Mouse (Mus musculus) lung, postnatal 14 days (tissue): Measurements from ENCODE around the gene Map3k12.

Source experiments
- DNase-seq: peaks from one replicate; pipeline ENCODE4 v3.0.0; 2021

The Map3k12 gene

DNA sequence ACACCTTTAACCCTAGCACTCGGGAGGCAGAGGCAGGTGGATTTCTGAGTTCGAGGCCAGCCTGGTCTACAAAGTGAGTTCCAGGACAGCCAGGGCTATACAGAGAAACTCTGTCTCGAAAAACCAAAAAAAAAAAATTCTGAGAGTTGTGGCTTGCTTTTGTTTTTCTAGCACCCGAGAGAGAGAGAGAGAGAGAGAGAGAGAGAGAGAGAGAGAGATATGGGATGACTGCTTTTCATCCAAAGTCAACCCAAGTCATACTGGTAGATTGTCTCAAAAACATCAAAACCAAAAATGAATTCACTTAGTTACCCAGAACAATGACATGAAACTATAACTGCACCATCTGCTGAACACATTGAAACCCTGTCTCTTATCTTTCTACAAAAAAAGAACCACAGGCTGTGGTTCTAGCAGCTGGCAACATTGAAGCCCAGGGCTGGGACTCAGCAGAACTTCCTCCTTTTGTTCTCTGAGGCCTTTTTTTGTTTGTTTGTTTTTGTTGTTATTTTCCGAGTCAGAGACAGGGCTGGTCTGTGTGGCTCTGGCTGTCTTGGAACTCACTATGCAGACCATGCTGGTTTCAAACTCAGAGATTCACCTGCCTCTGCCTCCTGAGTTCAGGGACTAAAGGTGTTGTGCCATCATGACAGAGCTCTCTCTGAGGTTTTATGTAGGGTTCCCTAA lies 58.7 kb downstream of the Map3k12 start:
- no peak for DNase-seq

GRCm38 (mm10) chr15:102455993-102456392 lies 60.9 kb downstream of the Map3k12 start:
- no peak for DNase-seq

DNA sequence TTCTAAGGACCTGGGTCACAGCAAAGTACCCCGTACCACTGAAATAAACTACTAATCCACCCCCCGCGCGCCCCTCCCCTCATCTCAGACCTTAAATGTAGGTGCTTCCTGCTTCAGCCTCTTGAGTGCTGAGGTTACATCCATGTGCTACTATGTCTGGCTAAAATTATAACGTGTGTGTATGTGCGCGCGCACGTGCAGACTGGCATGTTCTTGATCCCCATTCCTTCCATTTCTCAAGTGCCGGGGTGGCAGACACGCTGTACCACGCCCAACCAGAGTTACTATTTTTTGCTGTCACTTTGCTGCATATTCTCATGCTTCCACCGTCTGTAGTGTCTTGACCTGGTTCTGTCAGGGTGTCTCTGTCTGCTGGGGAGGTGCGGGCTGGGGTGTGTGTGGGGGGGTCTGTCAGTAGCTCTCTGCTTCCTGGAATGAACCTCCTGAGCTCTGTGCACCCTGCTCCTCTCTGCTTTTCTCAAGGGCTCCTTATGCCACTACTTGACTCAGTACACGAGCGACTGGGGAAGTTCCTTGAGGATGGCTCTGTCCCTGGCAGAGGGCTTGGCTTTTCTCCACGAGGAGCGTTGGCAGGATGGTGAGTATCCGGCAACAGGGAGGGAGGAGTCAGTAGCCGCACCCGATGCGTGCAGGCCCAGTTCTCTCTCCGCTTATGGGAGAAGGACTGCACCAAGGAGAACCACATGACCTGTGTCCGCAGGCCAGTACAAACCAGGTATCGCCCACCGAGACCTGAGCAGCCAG lies 65.0 kb downstream of the Map3k12 start:
- DNase-seq = no peak

DNA sequence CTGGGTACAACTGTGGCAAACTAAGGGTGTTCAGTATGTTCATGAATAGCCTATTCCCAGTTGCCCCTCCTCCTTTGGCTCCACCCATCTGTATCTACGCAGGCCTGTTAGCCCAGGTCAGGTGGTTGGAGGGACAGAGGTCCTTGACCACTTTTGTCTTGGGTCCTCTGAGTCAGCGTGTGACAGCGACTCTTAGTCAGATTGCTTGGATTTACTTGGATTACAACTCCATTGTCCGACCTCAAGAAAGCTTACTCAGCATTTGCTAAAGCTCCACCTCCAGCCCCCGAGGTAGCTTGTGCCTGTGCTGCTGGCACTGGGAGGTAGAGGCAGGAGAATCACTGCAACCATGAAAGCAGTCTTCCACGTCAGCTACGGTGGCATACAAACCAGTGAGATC lies 65.9 kb downstream of the Map3k12 start:
- DNase-seq = no peak

- DNase-seq = no peak
Observed at GRCm38 (mm10) chr15:102449366-102449765, 67.5 kb downstream of the Map3k12 start.
